Mouse (Mus musculus) cerebellum, adult (tissue): ENCODE results near the gene Fgd5.

Experiments
- ATAC-seq: cut with Nextera tagmentation; 2 replicates; pipeline ENCODE4 v1.9.2; 2017; ENCODE audit warnings: mild to moderate bottlenecking, moderate library complexity, mixed read lengths; ENCODE audit not compliant: insufficient number of reproducible peaks, low FRiP score, low TSS enrichment

The Fgd5 gene

GRCm38 (mm10) chr6:92004137-92004805 is 25.6 kb downstream of the Fgd5 start:
- ATAC-seq: no peak

GRCm38 (mm10) chr6:92004806-92005205 is 26.1 kb downstream of the Fgd5 start:
- no peak for ATAC-seq

DNA sequence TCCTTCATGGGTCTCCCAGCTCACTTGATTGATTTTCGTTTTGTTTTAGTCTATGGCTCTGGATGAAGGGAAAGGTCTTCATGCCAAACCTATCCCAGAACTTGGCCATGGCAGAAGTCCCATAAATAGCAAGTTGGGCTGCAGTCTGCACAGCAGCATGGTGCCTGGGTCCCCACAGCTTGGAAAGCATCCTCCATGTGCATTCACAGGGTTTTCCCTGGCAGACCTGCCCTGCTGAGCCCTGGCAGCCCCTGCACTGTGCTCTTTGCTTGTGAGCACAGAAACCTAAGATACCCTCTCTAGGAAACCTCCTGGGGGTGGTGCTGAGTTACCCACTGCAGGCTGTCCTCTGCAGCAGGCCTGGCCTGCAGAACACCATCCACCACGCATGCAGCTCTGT is 32.2 kb downstream of the Fgd5 start:
- ATAC-seq: no peak

- no peak for ATAC-seq
Observed at GRCm38 (mm10) chr6:92012413-92012812, 33.7 kb downstream of the Fgd5 start.

DNA sequence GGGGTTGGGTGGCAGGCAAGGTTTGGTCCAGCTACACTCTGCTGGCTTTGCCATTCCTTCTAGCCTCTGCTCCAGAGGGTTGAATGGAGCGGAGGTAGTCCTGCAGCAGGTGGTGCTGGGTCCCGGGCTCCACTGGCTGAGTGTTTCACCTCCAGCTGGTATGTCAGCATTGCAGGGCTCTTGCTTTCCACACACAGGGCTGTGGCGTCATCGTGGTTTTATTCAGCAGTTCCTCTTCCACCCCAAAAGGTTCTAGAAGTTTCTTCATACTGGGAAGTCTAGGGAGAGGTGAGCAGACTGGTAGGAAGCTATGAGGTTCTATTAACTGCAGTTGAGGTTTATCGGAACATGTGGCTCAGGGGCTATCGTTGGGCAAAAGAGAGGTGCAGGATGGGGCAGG is 34.4 kb downstream of the Fgd5 start:
- no peak for ATAC-seq

- no peak for ATAC-seq
Observed at GRCm38 (mm10) chr6:92013620-92014019, 34.9 kb downstream of the Fgd5 start.

- no peak for ATAC-seq
Observed at GRCm38 (mm10) chr6:92014936-92015335, 36.3 kb downstream of the Fgd5 start.

DNA sequence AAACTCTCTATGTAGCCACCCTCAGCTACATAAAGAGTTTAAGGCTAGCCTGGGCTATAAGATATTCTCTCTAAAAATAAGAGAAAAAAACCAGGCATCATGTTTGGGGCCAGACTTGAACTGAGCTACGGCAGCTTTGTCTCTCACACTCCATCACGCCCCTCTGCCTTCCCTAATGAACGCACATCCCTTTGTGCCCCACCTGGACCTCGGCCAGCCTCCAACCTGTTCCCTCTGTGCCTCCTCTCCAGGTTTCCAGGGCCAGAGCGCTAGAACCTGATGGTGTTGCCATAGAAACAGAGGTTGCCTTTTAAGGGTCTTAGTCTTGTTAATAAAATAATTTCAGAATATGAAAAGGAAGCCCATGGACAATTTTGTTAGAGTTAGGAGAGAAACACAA is 37.2 kb downstream of the Fgd5 start:
- no peak for ATAC-seq

GRCm38 (mm10) chr6:92016738-92017137 is 38.1 kb downstream of the Fgd5 start:
- no peak for ATAC-seq

- no peak for ATAC-seq
Observed at GRCm38 (mm10) chr6:92018421-92018820, 39.7 kb downstream of the Fgd5 start.

DNA sequence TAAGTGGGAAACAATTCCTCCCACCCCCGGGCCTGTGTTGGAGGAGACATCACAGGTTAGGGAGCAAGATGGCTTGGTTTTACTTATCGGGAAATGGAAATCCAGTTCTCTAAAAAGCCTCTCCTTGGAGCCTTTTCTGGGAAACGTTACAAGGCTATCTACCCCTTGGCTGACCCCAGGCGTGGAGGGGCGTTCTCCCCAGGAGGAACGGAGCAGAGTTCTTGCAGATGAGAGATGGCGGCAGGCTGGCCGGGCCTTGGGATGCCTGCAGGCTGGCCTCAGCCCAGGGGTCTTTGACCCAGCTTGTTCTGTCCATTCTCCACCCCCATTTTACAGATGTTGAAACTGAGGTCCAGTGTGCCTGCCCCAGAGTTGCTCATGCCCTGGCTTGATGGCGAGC is 42.4 kb downstream of the Fgd5 start:
- ATAC-seq: no peak

- no peak for ATAC-seq
Observed at GRCm38 (mm10) chr6:92021506-92021905, 42.8 kb downstream of the Fgd5 start.

DNA sequence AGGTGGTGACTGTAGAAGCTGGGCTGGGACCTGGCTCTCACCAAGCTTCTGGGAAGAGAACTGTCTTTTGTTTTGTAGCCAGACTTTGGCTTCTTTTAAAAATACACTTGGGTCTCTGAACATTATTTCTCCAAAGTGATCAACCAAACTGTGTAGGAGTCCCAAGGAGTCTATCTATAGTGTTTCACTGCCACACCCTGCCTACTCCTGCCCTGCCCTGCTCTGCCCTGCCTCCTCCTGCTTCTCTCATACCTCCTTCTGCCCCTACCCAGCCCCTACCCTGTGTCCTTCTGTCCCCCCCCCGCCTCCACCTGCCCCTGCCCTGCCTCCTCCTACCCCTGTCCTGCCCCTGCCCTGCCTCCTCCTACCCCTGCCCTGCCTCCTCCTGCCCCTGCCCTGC is 46.6 kb downstream of the Fgd5 start:
- ATAC-seq: no peak

- ATAC-seq: no peak
Observed at GRCm38 (mm10) chr6:92027379-92027778, 48.7 kb downstream of the Fgd5 start.

- ATAC-seq: no peak
Observed at GRCm38 (mm10) chr6:92030646-92031045, 52.0 kb downstream of the Fgd5 start.

- ATAC-seq: no peak
Observed at GRCm38 (mm10) chr6:92034713-92035112, 56.0 kb downstream of the Fgd5 start.

GRCm38 (mm10) chr6:92036372-92036771 is 57.7 kb downstream of the Fgd5 start:
- ATAC-seq: no peak

DNA sequence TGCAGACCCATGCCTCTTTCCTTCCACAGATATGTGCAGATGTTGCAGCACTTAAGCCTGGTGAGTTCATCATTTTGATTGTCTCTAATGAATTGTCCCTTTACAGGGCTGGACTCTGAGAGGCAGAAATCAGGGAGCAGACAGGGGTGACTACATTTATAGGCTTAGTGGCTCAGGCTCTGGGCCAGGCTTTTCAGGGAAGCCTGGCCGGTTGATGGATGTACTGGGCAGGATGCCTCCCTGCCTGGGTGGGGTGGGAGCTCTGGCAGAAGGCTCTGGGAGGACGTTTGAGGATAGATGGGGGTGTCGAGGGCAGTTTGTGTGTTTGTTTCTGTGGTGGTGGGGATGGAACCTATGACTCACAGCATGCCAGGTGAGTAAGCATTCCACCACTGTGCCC is 59.5 kb downstream of the Fgd5 start:
- no peak for ATAC-seq

DNA sequence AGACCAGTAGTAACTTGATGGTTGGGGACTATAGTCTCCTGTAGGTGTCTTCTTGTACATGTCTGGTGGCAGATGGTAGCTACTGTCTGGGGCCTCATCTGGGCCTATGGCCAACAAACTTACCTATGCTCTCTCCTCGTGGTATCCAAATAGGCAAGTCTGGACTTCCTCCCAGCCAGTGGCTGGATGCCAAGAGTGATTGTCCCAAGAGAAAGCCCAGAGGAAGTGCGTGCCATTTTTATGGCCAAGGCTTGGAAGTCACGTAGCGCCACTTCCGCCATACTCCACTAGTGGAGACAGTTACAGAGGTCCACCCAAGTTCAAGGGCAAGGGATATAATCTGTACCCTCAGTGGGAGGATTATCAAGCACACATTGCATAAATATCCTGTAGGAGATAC is 62.6 kb downstream of the Fgd5 start:
- no peak for ATAC-seq

GRCm38 (mm10) chr6:92042055-92042454 is 63.4 kb downstream of the Fgd5 start:
- no peak for ATAC-seq

- ATAC-seq: no peak
Observed at GRCm38 (mm10) chr6:92042850-92043249, 64.2 kb downstream of the Fgd5 start.

- no peak for ATAC-seq
Observed at GRCm38 (mm10) chr6:92057768-92058167, 79.1 kb downstream of the Fgd5 start.

DNA sequence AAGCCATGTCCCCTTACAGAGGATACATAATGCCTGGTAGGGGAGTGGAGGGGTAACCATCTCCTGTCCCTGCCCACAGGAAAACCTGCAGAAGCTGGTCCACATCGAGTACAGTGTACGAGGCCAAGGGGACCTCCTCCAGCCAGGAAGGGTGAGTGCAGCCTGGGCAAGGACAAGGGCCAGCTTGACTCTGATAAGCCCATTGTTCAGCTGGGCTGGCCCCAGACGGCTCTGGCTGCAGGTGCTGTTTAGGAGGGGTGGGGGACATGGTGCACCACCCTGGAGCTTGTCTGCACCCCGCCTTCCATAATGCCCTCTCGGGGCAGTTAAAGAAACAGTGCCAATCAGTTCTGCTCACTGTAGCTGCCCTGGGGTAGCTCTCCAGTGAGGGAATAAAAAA is 83.0 kb downstream of the Fgd5 start:
- no peak for ATAC-seq
